Mouse (Mus musculus) right cerebral cortex, postnatal 14 days (tissue): ENCODE results near the gene Ms4a4c.
"Not testable (repeated sequence)": the region's sequence is repeated elsewhere in the genome, so short reads cannot be mapped to it uniquely, and the experiment has no call there.

ENCODE experiments used
- DNase-seq: peaks from one replicate; pipeline ENCODE4 v3.0.0; 2022

The Ms4a4c gene

DNA sequence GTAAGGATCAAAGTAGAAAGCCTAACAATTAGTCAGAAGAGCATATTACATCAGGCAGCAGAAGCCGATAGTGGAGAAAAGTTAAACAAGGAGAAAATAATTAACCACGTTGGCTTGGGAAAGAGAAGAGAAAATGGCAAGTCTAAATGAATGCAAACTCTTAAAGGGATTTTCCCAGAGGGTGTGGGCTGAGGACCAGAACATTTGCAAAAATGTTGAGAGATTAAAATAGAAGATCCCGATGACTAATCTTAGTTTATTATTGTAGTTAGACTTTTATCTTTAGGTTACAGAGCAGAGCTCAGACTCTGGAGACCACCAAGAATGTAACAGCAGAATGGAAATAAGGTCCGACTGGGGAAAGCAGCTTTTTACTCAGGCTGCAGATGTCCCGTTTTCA lies 61.9 kb downstream of the Ms4a4c start:
- DNase-seq: no peak

DNA sequence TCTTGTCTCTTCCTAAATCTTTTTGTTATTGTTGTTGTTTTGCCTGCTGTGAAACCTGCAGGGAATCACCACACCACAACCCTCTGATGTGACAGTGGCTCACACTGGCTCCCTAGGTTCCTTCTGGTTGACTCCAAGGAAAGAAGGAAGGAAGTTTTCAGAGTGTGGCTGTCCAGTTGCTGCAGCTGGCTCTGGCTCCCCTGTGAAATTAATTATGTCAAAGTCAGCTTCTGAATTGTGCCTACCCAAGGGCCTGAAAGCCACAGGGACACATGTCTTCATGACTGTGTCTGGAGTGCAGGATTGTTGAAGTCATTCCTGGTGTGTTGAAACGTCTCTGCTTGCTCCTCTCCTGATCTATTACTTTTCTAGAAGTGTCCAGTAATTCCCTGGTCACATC lies 63.8 kb downstream of the Ms4a4c start:
- DNase-seq: not testable (repeated sequence)

DNA sequence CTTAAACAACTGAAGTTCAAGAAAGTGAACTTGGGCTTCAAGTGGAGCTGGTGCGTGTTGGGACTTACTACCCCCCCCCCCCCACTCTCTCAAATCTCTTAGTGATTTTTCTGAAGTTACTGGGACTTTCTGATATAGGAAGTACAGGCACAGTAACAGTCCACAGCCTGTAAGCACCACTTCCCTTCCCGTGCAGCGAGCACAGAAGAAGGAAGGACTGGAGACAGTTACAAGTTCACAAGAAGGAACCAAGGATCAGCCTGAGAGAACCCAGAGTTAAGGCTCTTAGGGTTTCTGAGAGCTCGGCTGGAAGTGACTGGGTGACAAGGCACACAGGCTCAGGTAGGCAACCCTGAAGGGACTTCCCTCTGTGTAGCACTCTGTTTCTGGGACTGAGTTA lies 64.6 kb downstream of the Ms4a4c start, which contains the start of gene Ms4a6c:
Gene Ms4a6c, plus strand, starts transcription at position 152 of the 400 bp plus-strand sequence.
- not testable (repeated sequence) for DNase-seq
